Mouse (Mus musculus) olfactory bulb, adult 2 months (tissue): ENCODE measurements around the gene Mat2b.
"Not testable (repeated sequence)": the region's sequence is repeated elsewhere in the genome, so short reads cannot be mapped to it uniquely, and the experiment has no call there.

Experiments used
- CTCF ChIP-seq: fragments of 200-500 bp; IDR thresholded peaks from 2 replicates; pipeline ENCODE4 v1.5.1; 2012; ENCODE audit warnings: low read depth, mild to moderate bottlenecking, low read length, moderate library complexity; ENCODE audit not compliant: insufficient read depth
- POLR2A ChIP-seq: fragments of 200-500 bp; IDR thresholded peaks from 2 replicates; pipeline ENCODE4 v1.6.1; 2012; ENCODE audit warnings: mild to moderate bottlenecking, low read depth, low read length, moderate library complexity; ENCODE audit not compliant: insufficient read depth

DNA sequence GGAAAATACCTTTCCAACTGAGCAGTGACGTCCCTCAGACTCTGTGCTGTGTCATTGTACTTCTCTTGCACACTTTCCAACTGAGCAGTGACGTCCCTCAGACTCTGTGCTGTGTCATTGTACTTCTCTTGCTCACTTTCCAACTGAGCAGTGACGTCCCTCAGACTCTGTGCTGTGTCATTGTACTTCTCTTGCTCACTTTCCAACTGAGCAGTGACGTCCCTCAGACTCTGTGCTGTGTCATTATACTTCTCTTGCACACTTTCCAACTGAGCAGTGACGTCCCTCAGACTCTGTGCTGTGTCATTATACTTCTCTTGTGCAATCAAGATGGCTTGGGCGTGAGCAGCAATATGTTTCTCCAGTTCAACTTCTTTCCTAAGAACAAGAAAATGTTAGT, 14.9 kb upstream of the Mat2b start:
- TF ChIP-seq POLR2A, CTCF: not testable (repeated sequence)
